In genomic region chr2:127444055-127444789, GRCm38 (mm10) we compare ENCODE assay signal across 8 mouse cellular contexts. TPM values are rescaled to one million over a fixed set of nuclear protein-coding genes. Genes with fewer than 3 reads are reported as not detected.
A peak's percentile ranks its signal among the peaks of the same experiment; 100 is the strongest.
DNase-seq lines count a peak whose midpoint lies in the region; ATAC-seq lines count a peak whose summit lies in the region.

Fahd2a (minus strand) TSS chr2:127444565.

- peak; percentile 74 for ATAC-seq in heart, embryonic 13.5 days (ENCODE audit: extremely low read depth, insufficient number of reproducible peaks, low FRiP score, low TSS enrichment)
- ATAC-seq in liver, embryonic 12.5 days: peak; percentile 92
- peak; percentile 91 for ATAC-seq in stomach, embryonic 15.5 days (ENCODE audit: insufficient read depth, low FRiP score, low read depth)

- peaks cover 9% of the 10 kb centered on the region; the same call in 1 of the 2 replicates for H3K36me3 ChIP-seq in heart, embryonic 13.5 days
- H3K36me3 ChIP-seq in liver, embryonic 12.5 days: no peaks in the 10 kb centered on the region; the same call in 1 of the 2 replicates
- no peaks in the 10 kb centered on the region for H3K36me3 ChIP-seq in stomach, embryonic 15.5 days

- peak within 1 kb of the TSS; percentile 33 for H3K27ac ChIP-seq in brown adipose tissue, adult 24 weeks (replicated peaks; ENCODE audit: low read depth, low read length)
- no peak within 1 kb of the TSS; the same call in 1 of the 2 replicates for H3K27ac ChIP-seq in heart, embryonic 13.5 days (replicated peaks)
- H3K27ac ChIP-seq in liver, embryonic 12.5 days: peak within 1 kb of the TSS; percentile 70
- peak within 1 kb of the TSS; percentile 44; the same call in 1 of the 2 replicates for H3K27ac ChIP-seq in stomach, embryonic 15.5 days

- H3K9me3 ChIP-seq in heart, embryonic 13.5 days: no peaks in the 10 kb centered on the region
- no peaks in the 10 kb centered on the region for H3K9me3 ChIP-seq in liver, embryonic 12.5 days (replicated peaks)
- no peaks in the 10 kb centered on the region for H3K9me3 ChIP-seq in stomach, embryonic 15.5 days

- no peaks in the 10 kb centered on the region for H3K27me3 ChIP-seq in heart, embryonic 13.5 days (replicated peaks)
- H3K27me3 ChIP-seq in liver, embryonic 12.5 days (replicated peaks): peaks cover 10% of the 10 kb centered on the region; the same call in 1 of the 2 replicates
- no peaks in the 10 kb centered on the region for H3K27me3 ChIP-seq in stomach, embryonic 15.5 days (replicated peaks)

- peaks cover 6% of the 10 kb centered on the region for H3K4me1 ChIP-seq in brown adipose tissue, adult 24 weeks (ENCODE audit: control insufficient read depth, insufficient read depth, insufficient read length, low read length)
- H3K4me1 ChIP-seq in heart, embryonic 13.5 days: peaks cover 17% of the 10 kb centered on the region
- H3K4me1 ChIP-seq in liver, embryonic 12.5 days: peaks cover 43% of the 10 kb centered on the region
- H3K4me1 ChIP-seq in stomach, embryonic 15.5 days: peaks cover 11% of the 10 kb centered on the region; the same call in 1 of the 2 replicates

- peak within 1 kb of the TSS; percentile 86 for H3K9ac ChIP-seq in heart, embryonic 13.5 days
- H3K9ac ChIP-seq in liver, embryonic 12.5 days: peak within 1 kb of the TSS; percentile 80
- peak within 1 kb of the TSS; percentile 48 for H3K9ac ChIP-seq in stomach, embryonic 15.5 days

- H3K4me3 ChIP-seq in brown adipose tissue, adult 24 weeks (ENCODE audit: insufficient read depth, low read depth, low read length): peak within 1 kb of the TSS; percentile 81
- peak within 1 kb of the TSS; percentile 78 for H3K4me3 ChIP-seq in heart, embryonic 13.5 days
- H3K4me3 ChIP-seq in liver, embryonic 12.5 days: peak within 1 kb of the TSS; percentile 78
- H3K4me3 ChIP-seq in stomach, embryonic 15.5 days (replicated peaks): peak within 1 kb of the TSS; percentile 76

- peak within 1 kb of the TSS; percentile 85 for H3K4me2 ChIP-seq in heart, embryonic 13.5 days
- H3K4me2 ChIP-seq in liver, embryonic 12.5 days: peak within 1 kb of the TSS; percentile 78
- H3K4me2 ChIP-seq in stomach, embryonic 15.5 days: peak within 1 kb of the TSS; percentile 83

- peak; percentile 91 for DNase-seq in CD4-positive helper T cell, adult 2 months (ENCODE audit: low read depth, low spot score)
- DNase-seq in fat pad, adult 2 months (ENCODE audit: extremely low read depth, low read depth, low spot score): peak; percentile 42
- DNase-seq in kidney, postnatal 10 days: peak; percentile 93
- peak; percentile 76 to 87 for DNase-seq in natural killer cell, adult 2 months (ENCODE audit: low spot score in 2 of 2)

- 3% methylated on average over 37 of the region's 37 CpGs for WGBS in heart, embryonic 13.5 days
- 3% methylated on average over 37 of the region's 37 CpGs for WGBS in liver, embryonic 12.5 days (ENCODE audit: insufficient replicate concordance)
- WGBS in stomach, embryonic 15.5 days: 4% methylated on average over 36 of the region's 37 CpGs

RNA-seq across cellular contexts. Expression of gene Fahd2a, which starts in this region (rescaled TPM):
- 103 and 106 TPM in 2 replicates for polyA plus RNA-seq in brown adipose tissue, adult 24 weeks (2012; ENCODE audit: insufficient read depth, insufficient read length, missing spikeins)
- polyA plus RNA-seq in heart, embryonic 13.5 days (2015; fragmentation: Nextera tagmentation; extraction: Ambion mirVana): 27.4 and 30.5 TPM in 2 replicates
- 17.2 and 17.5 TPM in 2 replicates for polyA plus RNA-seq in liver, embryonic 12.5 days (2016; fragmentation: Nextera tagmentation; extraction: Ambion mirVana)
- 24.6 and 25.2 TPM in 2 replicates for polyA plus RNA-seq in stomach, embryonic 15.5 days (2015; fragmentation: Nextera tagmentation; extraction: Ambion mirVana)

Comparison
In these comparisons a context has a peak if more than half of its experiments do, and no peak if none do; other contexts are left out.
1. DNase-seq: peak in every context shown above with its lines; median percentile 93 in kidney, postnatal 10 days; 91 in CD4-positive helper T cell, adult 2 months; 82 in natural killer cell, adult 2 months; 42 in fat pad, adult 2 months.